Mouse (Mus musculus) stomach, postnatal 0 days (tissue): ENCODE measurements around the gene Slc13a2. TPM values are rescaled to one million over a fixed set of nuclear protein-coding genes. Genes with fewer than 3 reads are reported as not detected.

ENCODE experiments used
- ATAC-seq: fragments of 200-750 bp; cut with Nextera tagmentation; 2 replicates; pipeline ENCODE4 v1.8.0; 2017; ENCODE audit not compliant: low FRiP score, low TSS enrichment
- DNase-seq: peaks from one replicate; pipeline ENCODE4 v3.0.0-alpha.2; 2016; ENCODE audit warnings: low spot score
- H3K27ac ChIP-seq: fragments of 300-500 bp; sonication (generic); replicated peaks from 2 replicates; pipeline ENCODE4 v1.5.1; 2014; ENCODE audit warnings: mild to moderate bottlenecking, control low read depth
- H3K27me3 ChIP-seq: fragments of 300-500 bp; sonication (generic); 2 replicates; pipeline ENCODE4 v1.6.1; 2014; ENCODE audit warnings: low read length; ENCODE audit not compliant: control insufficient read depth, insufficient read depth
- H3K36me3 ChIP-seq: fragments of 300-500 bp; sonication (generic); 2 replicates; pipeline ENCODE4 v1.6.1; 2014; ENCODE audit warnings: low read length, mixed read lengths; ENCODE audit not compliant: control insufficient read depth, insufficient read depth
- H3K4me1 ChIP-seq: fragments of 300-500 bp; sonication (generic); replicated peaks from 2 replicates; pipeline ENCODE4 v1.6.1; 2014; ENCODE audit warnings: antibody characterized with exemption; ENCODE audit not compliant: control insufficient read depth, insufficient read depth
- H3K4me2 ChIP-seq: fragments of 300-500 bp; sonication (generic); replicated peaks from 2 replicates; pipeline ENCODE4 v1.6.1; 2014; ENCODE audit warnings: low read depth, mild to moderate bottlenecking, control low read depth, moderate library complexity
- H3K4me3 ChIP-seq: fragments of 300-500 bp; sonication (generic); 2 replicates; pipeline ENCODE4 v1.5.1; 2014; ENCODE audit warnings: low read depth, low read length, control low read depth
- H3K9ac ChIP-seq: fragments of 300-500 bp; sonication (generic); 2 replicates; pipeline ENCODE4 v1.6.1; 2014; ENCODE audit warnings: mild to moderate bottlenecking, low read length, control low read depth, mixed read lengths
- H3K9me3 ChIP-seq: fragments of 300-500 bp; sonication (generic); 2 replicates; pipeline ENCODE4 v1.6.1; 2016; ENCODE audit warnings: low read length; ENCODE audit not compliant: control insufficient read depth
- CTCF ChIP-seq: IDR thresholded peaks from 2 replicates; pipeline ENCODE4 v1.5.1; 2016; ENCODE audit warnings: antibody characterized with exemption, low read depth, mild to moderate bottlenecking, moderate library complexity
- EP300 ChIP-seq: optimal IDR thresholded peaks from 2 replicates; pipeline ENCODE3; 2016; ENCODE audit warnings: antibody characterized with exemption
- WGBS: fragments of 180-500 bp; shearing (Covaris S2); extraction: QIAGEN DNeasy Blood & Tissue Kit; methylation state at CpG from one replicate; pipeline ENCODE4 v1.1.7; 2014; 5-methylcytosine and 5-hydroxymethylcytosine counted together
- polyA plus RNA-seq: library from polyadenylated mRNA; unstranded; fragments of >200 nt; fragmentation: Nextera tagmentation; extraction: Ambion mirVana; gene quantifications from 2 replicates; pipeline ENCODE4 v1.2.1, GENCODE M21; 2015

Slc13a2 gene
- polyA plus RNA-seq, 1 experiment from 2014 or later = 0.39 TPM

GRCm38 (mm10) chr11:78430195-78430878 lies 8.3 kb upstream of the Slc13a2 start:
- Histone ChIP-seq H3K4me2 (no peak overlapping the region), H3K9me3 (no peaks in the 10 kb centered on the region), H3K27ac (no peak overlapping the region), H3K9ac (no peak overlapping the region), H3K36me3 (no peaks in the 10 kb centered on the region), H3K27me3 (no peaks in the 10 kb centered on the region), H3K4me3 (no peak overlapping the region), H3K4me1 (no peaks in the 10 kb centered on the region)
- ATAC-seq (no peak), DNase-seq (no peak)
- no peak for TF ChIP-seq EP300
- TF ChIP-seq CTCF = no peak
- WGBS = 50% methylated on average over 11 of the region's 11 CpGs

GRCm38 (mm10) chr11:78428309-78428708 lies 6.3 kb upstream of the Slc13a2 start:
- H3K27me3 ChIP-seq = no peaks in the 10 kb centered on the region
- no peak overlapping the region for H3K27ac ChIP-seq
- H3K36me3 ChIP-seq = no peaks in the 10 kb centered on the region
- no peak overlapping the region for H3K4me2 ChIP-seq
- H3K9me3 ChIP-seq = no peaks in the 10 kb centered on the region
- ATAC-seq = no peak
- no peak overlapping the region for H3K4me3 ChIP-seq
- no peak overlapping the region for H3K9ac ChIP-seq
- no peak for DNase-seq
- WGBS = 71% methylated on average over 5 of the region's 5 CpGs
- TF ChIP-seq CTCF (0 out of 2 replicates have a peak, but pooled peaks have one; percentile 5), EP300 (no peak)
- H3K4me1 ChIP-seq = no peaks in the 10 kb centered on the region

- TF ChIP-seq CTCF = no peak
- TF ChIP-seq EP300 = no peak
- WGBS = 80% methylated on average over 6 of the region's 6 CpGs
- Histone ChIP-seq H3K36me3 (no peaks in the 10 kb centered on the region), H3K4me1 (no peaks in the 10 kb centered on the region), H3K4me2 (no peak overlapping the region), H3K9ac (no peak overlapping the region), H3K27ac (no peak overlapping the region), H3K27me3 (no peaks in the 10 kb centered on the region), H3K4me3 (no peak overlapping the region), H3K9me3 (no peaks in the 10 kb centered on the region)
- ATAC-seq (no peak), DNase-seq (no peak)
Measured at GRCm38 (mm10) chr11:78427655-78428054, 5.6 kb upstream of the Slc13a2 start.

- peak; percentile 59 for DNase-seq
- H3K27me3 ChIP-seq = no peaks in the 10 kb centered on the region
- no peak overlapping the region for H3K4me3 ChIP-seq
- no peak overlapping the region for H3K9ac ChIP-seq
- 44% methylated on average over 1 of the region's 1 CpGs for WGBS
- no peaks in the 10 kb centered on the region for H3K9me3 ChIP-seq
- H3K36me3 ChIP-seq = no peaks in the 10 kb centered on the region
- peak; percentile 75 for ATAC-seq
- H3K4me2 ChIP-seq = no peak overlapping the region
- no peak for TF ChIP-seq EP300
- TF ChIP-seq CTCF = no peak
- no peaks in the 10 kb centered on the region for H3K4me1 ChIP-seq
- no peak overlapping the region for H3K27ac ChIP-seq
Measured at GRCm38 (mm10) chr11:78425572-78425971, 3.6 kb upstream of the Slc13a2 start.

- Histone ChIP-seq H3K9ac (no peak overlapping the region), H3K36me3 (no peaks in the 10 kb centered on the region), H3K27me3 (no peaks in the 10 kb centered on the region), H3K4me2 (no peak overlapping the region), H3K27ac (no peak overlapping the region), H3K4me1 (no peaks in the 10 kb centered on the region), H3K4me3 (no peak overlapping the region), H3K9me3 (no peaks in the 10 kb centered on the region)
- ATAC-seq (no peak), DNase-seq (no peak)
- TF ChIP-seq CTCF (no peak), EP300 (no peak)
- 43% methylated on average over 2 of the region's 2 CpGs for WGBS
Measured at GRCm38 (mm10) chr11:78424352-78424751, 2.3 kb upstream of the Slc13a2 start.

GRCm38 (mm10) chr11:78421201-78422009 lies 612 bp downstream of the Slc13a2 start:
- H3K4me1 ChIP-seq = no peaks in the 10 kb centered on the region
- no peak overlapping the region for H3K9ac ChIP-seq
- H3K27me3 ChIP-seq = no peaks in the 10 kb centered on the region
- ATAC-seq (no peak), DNase-seq (no peak)
- H3K36me3 ChIP-seq = no peaks in the 10 kb centered on the region
- H3K27ac ChIP-seq = no peak overlapping the region
- no peak for TF ChIP-seq CTCF
- TF ChIP-seq EP300 = no peak
- 58% methylated on average over 13 of the region's 13 CpGs for WGBS
- H3K4me3 ChIP-seq = no peak overlapping the region
- H3K9me3 ChIP-seq = no peaks in the 10 kb centered on the region
- H3K4me2 ChIP-seq = no peak overlapping the region
